Mouse (Mus musculus) limb, embryonic 12.5 days (tissue): Measurements from ENCODE around the gene Cx3cr1. TPM values are rescaled to one million over a fixed set of nuclear protein-coding genes. Genes with fewer than 3 reads are reported as not detected.

Experiments
- ATAC-seq: fragments of 200-750 bp; cut with Nextera tagmentation; 2 replicates; pipeline ENCODE4 v1.8.0; 2017; ENCODE audit warnings: low read depth, moderate TSS enrichment; ENCODE audit not compliant: insufficient number of reproducible peaks, insufficient read depth, low FRiP score, low TSS enrichment
- H3K27ac ChIP-seq: fragments of 300-500 bp; sonication (generic); 2 replicates; pipeline ENCODE4 v1.5.1; 2016; ENCODE audit warnings: mild to moderate bottlenecking, moderate library complexity
- H3K27me3 ChIP-seq: fragments of 300-500 bp; sonication (generic); 2 replicates; pipeline ENCODE4 v1.6.1; 2016; ENCODE audit warnings: mild to moderate bottlenecking, moderate library complexity
- H3K36me3 ChIP-seq: fragments of 300-500 bp; sonication (generic); 2 replicates; pipeline ENCODE4 v1.6.1; 2016; ENCODE audit warnings: mild to moderate bottlenecking, moderate library complexity
- H3K4me1 ChIP-seq: fragments of 300-500 bp; sonication (generic); replicated peaks from 2 replicates; pipeline ENCODE4 v1.6.1; 2016
- H3K4me2 ChIP-seq: fragments of 300-500 bp; sonication (generic); 2 replicates; pipeline ENCODE4 v1.6.1; 2016; ENCODE audit warnings: mild to moderate bottlenecking, moderate library complexity
- H3K4me3 ChIP-seq: fragments of 300-500 bp; sonication (generic); replicated peaks from 2 replicates; pipeline ENCODE4 v1.5.1; 2016; ENCODE audit warnings: mild to moderate bottlenecking
- H3K9ac ChIP-seq: fragments of 300-500 bp; sonication (generic); replicated peaks from 2 replicates; pipeline ENCODE4 v1.6.1; 2016; ENCODE audit warnings: mild to moderate bottlenecking, moderate library complexity
- H3K9me3 ChIP-seq: fragments of 300-500 bp; sonication (generic); 2 replicates; pipeline ENCODE4 v1.6.1; 2016; ENCODE audit warnings: mild to moderate bottlenecking, moderate library complexity
- WGBS: fragments of 180-500 bp; shearing (Covaris S2); methylation state at CpG from one replicate; pipeline ENCODE4 v1.1.7; 2016; 5-methylcytosine and 5-hydroxymethylcytosine counted together
- polyA plus RNA-seq: library from polyadenylated mRNA; unstranded; fragments of >200 nt; fragmentation: Nextera tagmentation; extraction: Ambion mirVana; gene quantifications from 2 replicates; pipeline ENCODE4 v1.2.1, GENCODE M21; 2016

The Cx3cr1 gene
- 5.1 and 5.9 TPM in 2 replicates for polyA plus RNA-seq

- no peak within 1 kb of the TSS for H3K4me2 ChIP-seq
- H3K27me3 ChIP-seq, result no peaks in the 10 kb centered on the region
- H3K36me3 ChIP-seq, result no peaks in the 10 kb centered on the region
- no peak within 1 kb of the TSS for H3K4me3 ChIP-seq
- H3K9ac ChIP-seq, result no peak within 1 kb of the TSS
- H3K27ac ChIP-seq, result no peak within 1 kb of the TSS
- H3K4me1 ChIP-seq, result no peaks in the 10 kb centered on the region
- no peak for ATAC-seq
- 75% methylated on average over 11 of the region's 11 CpGs for WGBS
- no peaks in the 10 kb centered on the region for H3K9me3 ChIP-seq
Measured at GRCm38 (mm10) chr9:120069779-120070178, at the start of gene Cx3cr1. Gene Cx3cr1 (minus strand): TSS chr9:120069879.

- ATAC-seq, result no peak
- Histone ChIP-seq H3K36me3 (peaks cover 61% of the 10 kb centered on the region), H3K27ac (no peak overlapping the region), H3K9ac (no peak overlapping the region), H3K27me3 (no peaks in the 10 kb centered on the region), H3K9me3 (no peaks in the 10 kb centered on the region), H3K4me1 (no peaks in the 10 kb centered on the region), H3K4me3 (no peak overlapping the region), H3K4me2 (no peak overlapping the region)
- 90% methylated on average over 4 of the region's 4 CpGs for WGBS
Measured at GRCm38 (mm10) chr9:120118212-120118611, 48.5 kb upstream of the Cx3cr1 start.

GRCm38 (mm10) chr9:120116184-120116624 lies 46.5 kb upstream of the Cx3cr1 start:
- H3K27me3 ChIP-seq, result no peaks in the 10 kb centered on the region
- no peak for ATAC-seq
- no peak overlapping the region for H3K4me2 ChIP-seq
- 89% methylated on average over 8 of the region's 8 CpGs for WGBS
- H3K9ac ChIP-seq, result no peak overlapping the region
- H3K9me3 ChIP-seq, result no peaks in the 10 kb centered on the region
- H3K36me3 ChIP-seq, result peaks cover 47% of the 10 kb centered on the region
- H3K4me1 ChIP-seq, result peaks cover 2% of the 10 kb centered on the region
- H3K27ac ChIP-seq, result no peak overlapping the region
- H3K4me3 ChIP-seq, result no peak overlapping the region

- 87% methylated on average over 5 of the region's 5 CpGs for WGBS
- H3K27me3 ChIP-seq, result no peaks in the 10 kb centered on the region
- no peak overlapping the region for H3K4me2 ChIP-seq
- peaks cover 41% of the 10 kb centered on the region for H3K36me3 ChIP-seq
- H3K4me3 ChIP-seq, result no peak overlapping the region
- no peak overlapping the region for H3K9ac ChIP-seq
- ATAC-seq, result no peak
- H3K9me3 ChIP-seq, result no peaks in the 10 kb centered on the region
- 0 out of 2 replicates have a peak overlapping the region, but pooled peaks have one; percentile 12 for H3K27ac ChIP-seq
- peaks cover 6% of the 10 kb centered on the region for H3K4me1 ChIP-seq
Measured at GRCm38 (mm10) chr9:120115580-120115979, 45.9 kb upstream of the Cx3cr1 start.

- Histone ChIP-seq H3K27me3 (no peaks in the 10 kb centered on the region), H3K27ac (no peak overlapping the region), H3K4me1 (peaks cover 6% of the 10 kb centered on the region), H3K9ac (0 out of 2 replicates have a peak overlapping the region, but pooled peaks have one; percentile 8), H3K9me3 (no peaks in the 10 kb centered on the region), H3K4me3 (no peak overlapping the region), H3K36me3 (peaks cover 33% of the 10 kb centered on the region; the same call in 1 of the 2 replicates), H3K4me2 (no peak overlapping the region)
- 91% methylated on average over 2 of the region's 2 CpGs for WGBS
- ATAC-seq, result no peak
Measured at GRCm38 (mm10) chr9:120114789-120115151, 45.1 kb upstream of the Cx3cr1 start.

GRCm38 (mm10) chr9:120114051-120114788 lies 44.5 kb upstream of the Cx3cr1 start:
- peaks cover 27% of the 10 kb centered on the region; the same call in 1 of the 2 replicates for H3K36me3 ChIP-seq
- no peak overlapping the region for H3K4me3 ChIP-seq
- 94% methylated on average over 17 of the region's 17 CpGs for WGBS
- H3K27me3 ChIP-seq, result no peaks in the 10 kb centered on the region
- H3K9ac ChIP-seq, result 0 out of 2 replicates have a peak overlapping the region, but pooled peaks have one; percentile 8
- H3K4me2 ChIP-seq, result no peak overlapping the region
- H3K27ac ChIP-seq, result no peak overlapping the region
- ATAC-seq, result no peak
- H3K9me3 ChIP-seq, result no peaks in the 10 kb centered on the region
- H3K4me1 ChIP-seq, result peaks cover 6% of the 10 kb centered on the region

- no peak overlapping the region for H3K9ac ChIP-seq
- WGBS, result 95% methylated on average over 7 of the region's 7 CpGs
Measured at GRCm38 (mm10) chr9:120113456-120113855, 43.8 kb upstream of the Cx3cr1 start.

GRCm38 (mm10) chr9:120112472-120112871 lies 42.8 kb upstream of the Cx3cr1 start:
- no peak overlapping the region for H3K27ac ChIP-seq
- 94% methylated on average over 6 of the region's 6 CpGs for WGBS
- no peak for ATAC-seq
- H3K36me3 ChIP-seq, result peaks cover 13% of the 10 kb centered on the region; the same call in 1 of the 2 replicates
- H3K4me1 ChIP-seq, result peaks cover 6% of the 10 kb centered on the region
- no peak overlapping the region for H3K9ac ChIP-seq
- no peaks in the 10 kb centered on the region for H3K27me3 ChIP-seq
- H3K9me3 ChIP-seq, result no peaks in the 10 kb centered on the region
- H3K4me3 ChIP-seq, result no peak overlapping the region
- no peak overlapping the region for H3K4me2 ChIP-seq

More at GRCm38 (mm10) chr9:120113456-120113855, 43.8 kb upstream of the Cx3cr1 start:
- H3K27me3 ChIP-seq, result no peaks in the 10 kb centered on the region
- H3K4me2 ChIP-seq, result no peak overlapping the region
- H3K9me3 ChIP-seq, result no peaks in the 10 kb centered on the region
- ATAC-seq, result no peak
- peaks cover 23% of the 10 kb centered on the region; the same call in 1 of the 2 replicates for H3K36me3 ChIP-seq
- H3K27ac ChIP-seq, result no peak overlapping the region
- no peak overlapping the region for H3K4me3 ChIP-seq
- H3K4me1 ChIP-seq, result peaks cover 6% of the 10 kb centered on the region

GRCm38 (mm10) chr9:120111156-120111945 lies 41.7 kb upstream of the Cx3cr1 start:
- H3K36me3 ChIP-seq, result peaks cover 2% of the 10 kb centered on the region; the same call in 1 of the 2 replicates
- H3K4me2 ChIP-seq, result peak overlapping the region; percentile 57
- no peaks in the 10 kb centered on the region for H3K9me3 ChIP-seq
- H3K27ac ChIP-seq, result peak overlapping the region; percentile 95; the same call in 1 of the 2 replicates
- H3K4me1 ChIP-seq, result peaks cover 6% of the 10 kb centered on the region
- peak overlapping the region; percentile 73 for H3K9ac ChIP-seq
- 79% methylated on average over 15 of the region's 15 CpGs for WGBS
- ATAC-seq, result no peak
- peak overlapping the region; percentile 74 for H3K4me3 ChIP-seq
- no peaks in the 10 kb centered on the region for H3K27me3 ChIP-seq

GRCm38 (mm10) chr9:120110211-120111018 lies 40.7 kb upstream of the Cx3cr1 start, which contains the start of gene Slc25a38:
Gene Slc25a38 (plus strand): TSS chr9:120110374.
- peak; percentile 94 for ATAC-seq
- no peaks in the 10 kb centered on the region for H3K36me3 ChIP-seq
- peak within 1 kb of the TSS; percentile 95 for H3K27ac ChIP-seq
- 2% methylated on average over 62 of the region's 62 CpGs for WGBS
- peaks cover 6% of the 10 kb centered on the region for H3K4me1 ChIP-seq
- H3K4me2 ChIP-seq, result peak within 1 kb of the TSS; percentile 57
- no peaks in the 10 kb centered on the region for H3K27me3 ChIP-seq
- peak within 1 kb of the TSS; percentile 74 for H3K4me3 ChIP-seq
- H3K9me3 ChIP-seq, result no peaks in the 10 kb centered on the region
- peak within 1 kb of the TSS; percentile 73 for H3K9ac ChIP-seq
